Mouse (Mus musculus): ENCODE results near the gene Prune1. TPM values are rescaled to one million over a fixed set of nuclear protein-coding genes. Genes with fewer than 3 reads are reported as not detected.

Gene Prune1
- total RNA-seq, 2 experiments from 2014 or later, result 31.6 to 32.7 TPM

- DNase-seq (ENCODE audit: low spot score in 2 of 2), result no peak
Observed at GRCm38 (mm10) chr3:95307100-95307499, 25.2 kb upstream of the Prune1 start, which contains the start of gene Anxa9. Gene Anxa9 (minus strand): TSS chr3:95307176.

DNA sequence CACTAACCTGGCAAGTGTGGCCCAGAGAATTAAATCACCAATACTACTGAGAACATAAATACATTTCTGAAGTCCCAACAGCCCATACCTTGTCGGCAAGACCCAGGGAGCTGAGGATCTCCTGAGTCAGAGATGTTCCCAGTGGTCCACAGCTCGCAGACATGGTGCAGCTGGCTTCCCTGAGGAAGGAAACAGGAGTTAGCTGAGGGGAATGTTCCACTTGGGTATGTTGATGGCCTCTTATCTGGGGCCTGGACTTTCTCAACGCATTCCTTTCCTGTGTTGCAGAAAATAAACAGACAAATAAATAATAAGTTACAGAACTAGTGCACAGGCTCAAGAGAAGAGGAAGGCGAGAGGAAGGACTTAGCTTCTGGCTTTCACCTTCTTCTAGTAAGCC, 24.4 kb upstream of the Prune1 start:
- no peak for DNase-seq (ENCODE audit: low spot score in 2 of 2)

GRCm38 (mm10) chr3:95301204-95301796, 19.4 kb upstream of the Prune1 start:
- no peak for DNase-seq (ENCODE audit: low spot score in 2 of 2)

DNA sequence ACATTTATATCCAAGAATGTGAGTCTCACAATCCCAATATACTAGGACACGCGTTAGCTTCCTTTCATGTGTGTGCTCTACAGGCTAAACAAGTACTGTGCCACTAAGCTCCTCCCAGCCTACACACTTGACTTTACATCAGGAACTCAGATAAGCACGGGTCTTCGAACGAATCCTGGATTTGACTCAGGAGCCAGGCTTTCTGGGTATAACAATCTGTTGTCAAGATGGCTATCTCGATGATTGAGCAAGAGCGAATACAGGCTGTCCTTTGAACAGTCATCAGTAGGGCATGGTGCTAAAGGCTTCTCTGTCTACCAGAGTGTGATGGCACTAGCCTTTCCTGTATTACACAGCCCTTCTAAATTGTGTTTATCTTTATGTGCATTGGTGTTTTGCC, 16.1 kb upstream of the Prune1 start:
- DNase-seq (ENCODE audit: low spot score in 2 of 2), result no peak

GRCm38 (mm10) chr3:95296103-95296469, 14.2 kb upstream of the Prune1 start:
- DNase-seq (ENCODE audit: low spot score in 2 of 2), result no peak

DNA sequence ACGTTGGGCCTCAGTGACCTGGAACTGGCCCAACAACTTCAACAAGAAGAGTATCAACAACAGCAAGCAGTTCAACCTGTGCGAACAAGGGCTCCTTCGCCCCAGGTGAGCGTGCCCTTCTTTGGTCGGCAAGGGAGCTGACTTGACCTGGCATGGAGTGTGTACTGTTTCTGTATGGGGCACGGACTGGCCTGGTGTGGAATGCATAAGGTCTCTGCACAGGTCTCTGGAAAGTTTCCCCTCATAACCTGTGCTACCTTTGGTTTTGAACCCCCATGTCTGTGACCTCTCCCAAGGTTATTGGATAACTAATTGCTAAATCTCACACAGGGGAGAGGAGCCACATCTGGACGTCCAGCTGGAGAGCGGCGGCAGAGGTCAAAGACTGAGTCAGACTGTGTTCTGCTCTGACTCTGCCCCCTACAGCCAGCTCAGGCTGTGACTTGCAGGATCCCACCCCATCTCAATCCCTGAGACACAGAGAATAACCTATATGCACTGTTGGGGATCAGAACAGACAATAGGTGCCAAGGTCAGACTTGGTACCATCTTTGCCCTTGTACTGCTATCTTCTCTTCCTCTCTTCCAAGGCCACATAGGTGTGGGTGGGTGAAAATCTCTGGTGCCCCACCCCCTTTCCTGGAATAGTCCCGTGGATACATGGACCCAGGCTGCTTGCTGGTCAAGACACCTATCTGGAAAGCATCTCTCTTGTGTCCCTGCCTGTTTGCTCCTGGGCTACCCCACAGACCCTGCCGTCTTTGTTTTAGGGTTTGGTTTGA, 13.6 kb upstream of the Prune1 start:
- no peak for DNase-seq (ENCODE audit: low spot score in 2 of 2)

DNA sequence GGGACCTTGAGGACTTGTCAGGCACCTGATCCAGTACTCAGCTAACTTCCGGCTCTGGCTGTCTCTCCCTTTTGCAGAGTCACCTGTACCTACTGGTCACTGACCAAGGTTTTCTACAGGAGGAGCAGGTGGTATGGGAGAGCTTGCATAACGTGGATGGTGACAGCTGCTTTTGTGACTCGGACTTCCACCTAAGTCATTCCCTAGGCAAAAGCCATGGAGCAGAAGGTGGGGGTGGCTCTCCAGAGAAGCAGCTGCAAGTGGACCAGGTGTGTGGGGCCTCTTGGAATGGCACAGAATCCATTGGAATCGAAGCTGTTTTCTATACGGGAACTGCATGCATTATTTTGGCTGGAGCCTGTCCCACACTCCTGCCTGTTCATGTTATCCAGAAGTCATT, 12.8 kb upstream of the Prune1 start:
- no peak for DNase-seq (ENCODE audit: low spot score in 2 of 2)

DNA sequence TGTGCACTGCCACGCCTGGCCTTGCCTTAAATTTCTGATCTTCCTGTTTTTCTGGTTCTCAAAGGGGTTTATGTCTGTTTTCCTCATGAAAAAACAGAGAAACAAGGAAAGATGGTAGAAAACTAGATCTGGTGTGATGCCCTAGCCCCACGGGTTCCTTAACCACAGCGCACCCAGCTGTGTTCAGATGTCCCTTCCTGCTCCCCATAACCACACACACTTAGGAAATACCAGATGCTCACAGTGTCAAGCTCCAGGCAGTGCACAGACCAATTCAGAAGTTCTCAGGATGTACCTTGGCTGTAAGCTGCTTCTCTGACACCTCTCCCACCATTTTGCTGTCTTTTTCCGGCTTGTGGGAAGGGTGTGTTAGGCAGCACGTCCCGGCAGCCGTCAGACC, 12.4 kb upstream of the Prune1 start:
- DNase-seq (ENCODE audit: low spot score in 2 of 2), result no peak

- DNase-seq (ENCODE audit: low spot score in 2 of 2), result no peak
Observed at GRCm38 (mm10) chr3:95293537-95293936, 11.7 kb upstream of the Prune1 start.

GRCm38 (mm10) chr3:95292899-95293298, 11.0 kb upstream of the Prune1 start:
- no peak for DNase-seq (ENCODE audit: low spot score in 2 of 2)

GRCm38 (mm10) chr3:95291041-95291440, 9.2 kb upstream of the Prune1 start:
- no peak for DNase-seq (ENCODE audit: low spot score in 2 of 2)

GRCm38 (mm10) chr3:95290156-95290555, 8.3 kb upstream of the Prune1 start:
- DNase-seq (ENCODE audit: low spot score in 2 of 2), result no peak

GRCm38 (mm10) chr3:95289419-95289818, 7.5 kb upstream of the Prune1 start:
- DNase-seq (ENCODE audit: low spot score in 2 of 2), result no peak

GRCm38 (mm10) chr3:95287541-95287940, 5.7 kb upstream of the Prune1 start:
- no peak for DNase-seq (ENCODE audit: low spot score in 2 of 2)

DNA sequence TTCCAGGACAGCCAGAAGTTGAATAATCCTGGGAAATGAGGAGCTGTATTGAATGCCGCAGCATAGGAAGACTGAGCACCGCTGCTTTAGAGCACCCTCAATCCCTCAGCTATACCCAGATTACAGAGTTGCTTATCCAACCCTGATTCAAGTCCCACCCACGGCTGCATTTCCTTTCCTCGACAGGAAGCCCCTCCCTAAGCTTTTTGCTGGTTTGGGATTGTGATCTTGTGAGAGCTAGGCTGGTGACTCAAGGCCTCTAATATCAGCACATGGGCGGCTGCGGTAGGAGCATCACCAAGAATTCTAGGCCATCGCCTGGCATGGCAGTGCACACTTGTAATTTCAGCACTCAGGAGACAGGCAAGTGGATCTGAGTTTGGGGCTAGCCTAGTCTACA, 4.6 kb upstream of the Prune1 start:
- DNase-seq (ENCODE audit: low spot score in 2 of 2), result no peak

DNA sequence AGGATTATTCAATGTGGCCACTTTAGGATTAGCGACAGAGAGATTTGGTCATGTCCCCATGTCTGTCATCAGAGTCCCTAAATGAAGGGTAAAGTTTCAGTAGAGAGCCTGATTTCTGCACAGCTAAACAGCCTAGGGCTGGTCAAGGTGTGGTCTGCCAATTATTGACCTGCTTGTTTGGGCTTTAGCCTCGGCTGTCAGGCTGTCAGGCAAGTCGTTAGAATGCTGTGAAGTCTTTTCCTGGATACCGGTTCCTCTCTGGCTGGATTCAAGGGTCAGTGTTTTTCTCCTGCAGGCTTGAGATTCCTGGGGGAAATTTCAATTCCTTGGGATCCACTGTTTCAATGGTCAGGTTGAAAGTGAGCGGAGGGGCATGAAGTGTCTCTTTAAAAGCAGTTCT, 4.1 kb upstream of the Prune1 start:
- DNase-seq (ENCODE audit: low spot score in 2 of 2), result no peak

GRCm38 (mm10) chr3:95285390-95285789, 3.5 kb upstream of the Prune1 start:
- DNase-seq (ENCODE audit: low spot score in 2 of 2), result no peak

DNA sequence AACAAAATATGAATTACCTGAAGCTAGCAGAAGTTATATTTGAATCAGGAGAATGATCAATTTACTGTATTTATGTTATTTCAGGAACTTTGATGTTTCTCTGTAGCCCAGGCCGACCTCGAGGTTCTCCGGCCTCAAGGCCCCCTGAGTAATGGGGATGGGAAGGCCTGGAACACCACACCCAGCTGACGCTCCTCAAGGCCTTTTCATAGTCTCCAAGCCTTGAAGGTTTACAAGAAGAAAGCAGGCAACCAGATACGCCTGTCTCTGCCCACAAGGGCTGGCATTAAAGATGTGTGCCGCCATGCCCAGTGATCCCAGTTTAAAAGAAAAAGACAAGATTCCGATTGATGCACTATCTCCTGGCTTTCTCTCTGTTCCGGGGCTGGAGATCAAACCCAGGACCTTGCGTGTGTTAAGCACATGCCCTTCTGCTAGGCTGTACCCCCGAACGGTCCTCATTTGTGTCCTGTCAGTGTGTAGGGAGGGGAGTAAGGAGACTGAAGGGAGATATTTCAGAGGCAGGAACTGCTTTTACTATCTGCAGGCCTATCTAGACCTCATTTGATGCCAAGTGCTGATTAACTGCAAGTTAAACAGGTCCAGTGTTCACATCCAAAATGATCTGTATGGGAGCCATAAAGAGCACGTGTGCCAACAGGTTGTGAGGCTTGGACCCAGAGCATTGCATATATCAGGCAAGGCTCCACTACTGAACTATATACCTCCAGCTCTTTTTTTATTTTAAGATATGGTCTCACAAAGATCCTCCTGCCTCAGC, 2.8 kb upstream of the Prune1 start:
- DNase-seq (ENCODE audit: low spot score in 2 of 2), result no peak

DNA sequence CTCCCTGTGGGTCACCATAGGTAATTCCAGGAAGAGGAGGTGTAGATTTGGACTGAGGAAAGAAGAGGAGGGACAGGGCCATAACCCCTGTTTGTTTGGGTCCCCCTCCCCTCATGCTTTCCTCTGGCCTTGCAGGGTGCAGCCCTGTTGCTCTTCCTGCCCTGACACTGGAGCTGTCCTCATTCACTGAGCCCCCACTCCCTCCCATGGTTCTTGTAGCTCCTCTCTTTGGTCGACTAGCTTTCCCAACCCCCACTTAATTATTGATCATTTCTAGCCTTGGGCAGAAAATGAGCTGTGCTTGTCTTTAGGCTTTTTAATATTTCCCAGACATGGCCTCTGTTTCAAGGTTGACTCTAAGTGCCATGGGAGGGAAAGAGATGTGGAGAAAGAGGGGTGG, 2.2 kb upstream of the Prune1 start:
- DNase-seq (ENCODE audit: low spot score in 2 of 2), result no peak

DNA sequence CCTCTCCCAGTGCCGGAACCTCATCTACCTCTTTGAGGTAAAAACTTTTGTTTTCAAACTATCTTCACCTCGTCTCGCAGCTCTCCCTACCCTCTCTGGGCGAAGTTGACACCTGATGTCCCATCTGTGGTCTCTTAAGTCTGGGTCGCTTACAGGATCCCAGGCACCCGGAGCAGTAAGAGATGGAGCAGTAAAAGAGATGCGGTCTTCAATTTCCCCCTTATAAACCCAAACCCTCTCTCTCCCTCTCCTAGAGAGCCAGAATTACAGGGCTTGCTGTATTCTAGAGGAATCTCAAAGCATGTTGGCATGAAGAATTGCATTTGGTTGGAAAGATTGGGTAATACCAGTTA, 1.7 kb upstream of the Prune1 start:
- DNase-seq (ENCODE audit: low spot score in 2 of 2), result no peak

DNA sequence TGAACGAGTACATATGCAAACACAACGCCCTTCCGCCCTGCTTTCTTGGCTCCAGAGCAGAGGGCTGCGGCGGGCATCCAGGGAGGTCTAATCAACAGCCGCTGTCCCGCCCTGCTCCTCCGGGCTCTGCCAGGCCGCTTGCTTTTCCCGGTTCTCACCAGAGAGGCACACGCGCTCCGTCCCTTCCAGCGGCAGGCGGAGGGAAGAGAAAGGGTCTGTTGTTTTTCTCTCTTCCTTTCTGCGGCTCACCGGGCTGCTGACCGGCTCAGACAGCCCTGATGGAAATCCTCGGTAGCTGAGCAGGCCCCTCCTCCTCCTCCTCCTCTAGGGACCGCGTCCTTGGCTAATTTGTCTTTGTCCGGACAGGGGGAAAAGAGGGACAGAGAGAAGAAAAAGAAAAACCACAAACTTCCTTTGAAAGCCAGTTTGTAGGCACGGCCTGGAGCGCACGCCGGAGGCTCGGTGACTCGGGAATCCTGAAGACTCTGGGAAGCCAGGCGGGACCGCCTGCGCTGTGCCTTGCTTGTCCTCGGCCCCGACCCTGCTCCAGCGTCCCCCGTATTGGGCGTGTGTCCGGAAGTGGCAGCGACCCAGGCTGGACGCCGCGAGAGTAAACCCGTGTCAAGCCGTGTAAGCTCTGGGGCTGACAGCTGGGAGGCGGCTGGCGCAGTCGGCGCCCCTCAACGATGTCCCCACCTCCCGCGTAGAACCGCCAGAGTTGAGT, 1.2 kb upstream of the Prune1 start:
- DNase-seq (ENCODE audit: low spot score in 2 of 2), result peak; percentile 40 to 64

- no peak for DNase-seq (ENCODE audit: low spot score in 2 of 2)
Observed at GRCm38 (mm10) chr3:95282381-95282864, 547 bp upstream of the Prune1 start.
